Mouse (Mus musculus) left cerebral cortex, adult 11 months (tissue): Measurements from ENCODE around the gene Hist1h3b.

ENCODE experiments used
- DNase-seq: peaks from one replicate; pipeline ENCODE4 v3.0.0; 2022; ENCODE audit warnings: low spot score

Gene Hist1h3b

DNA sequence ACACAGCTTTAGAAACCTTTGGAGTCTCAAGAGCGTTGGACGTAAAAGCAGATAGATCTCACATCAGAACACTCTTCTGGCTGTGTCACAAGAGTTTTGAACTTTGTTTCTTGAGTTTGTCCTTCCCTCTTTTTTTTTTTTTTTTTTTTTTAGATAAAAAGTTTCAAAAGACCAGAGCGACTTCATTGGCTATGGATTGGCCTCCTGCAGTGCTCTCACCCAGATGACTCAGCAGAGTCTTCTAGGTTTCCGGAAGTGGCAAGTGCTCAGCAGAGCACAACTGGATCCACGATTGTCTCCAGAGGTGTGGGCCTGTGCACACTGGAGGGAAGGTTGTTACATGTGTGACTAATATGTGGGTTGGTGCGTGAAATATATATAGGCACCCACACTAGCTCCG lies 26.3 kb downstream of the Hist1h3b start:
- DNase-seq, result no peak

DNA sequence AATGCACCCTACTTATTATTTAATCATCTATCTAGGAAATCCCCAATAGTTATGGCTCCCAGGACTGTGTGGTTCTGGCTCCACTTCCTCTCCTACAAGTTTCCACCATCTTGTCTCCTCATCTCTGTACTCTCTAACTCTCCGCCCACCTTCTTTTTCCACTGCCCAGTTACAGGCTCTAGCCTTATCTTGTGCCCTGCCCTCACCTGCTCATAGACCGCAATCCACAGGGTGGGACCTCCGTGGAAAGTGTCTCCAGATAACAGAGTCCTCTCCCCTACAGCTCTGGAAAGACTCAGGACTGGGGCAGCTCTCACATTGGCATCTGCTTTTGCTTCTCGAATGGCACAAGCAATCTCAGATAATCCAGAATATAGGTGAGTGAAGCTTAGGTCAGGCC lies 27.0 kb downstream of the Hist1h3b start:
- DNase-seq, result no peak

DNA sequence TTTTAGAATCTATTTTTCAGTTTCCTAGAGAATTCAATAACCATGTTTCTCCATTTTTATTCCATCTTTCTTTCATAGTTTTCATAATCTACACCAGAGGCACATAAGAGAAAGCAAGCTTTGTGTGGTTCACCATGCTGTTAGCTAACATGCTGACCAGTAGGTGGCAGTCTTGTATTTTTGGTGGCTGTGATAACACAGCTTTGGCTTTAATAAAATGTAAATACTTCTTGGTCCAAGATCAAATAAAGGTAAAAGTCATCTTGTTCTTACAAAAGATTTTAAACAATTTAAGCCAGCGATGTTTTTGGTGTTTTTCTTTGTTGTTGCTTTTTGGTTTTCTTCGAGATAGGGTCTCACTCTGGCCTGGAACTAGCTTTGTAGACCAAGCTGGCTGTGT lies 40.5 kb downstream of the Hist1h3b start:
- DNase-seq, result peak; percentile 19

DNA sequence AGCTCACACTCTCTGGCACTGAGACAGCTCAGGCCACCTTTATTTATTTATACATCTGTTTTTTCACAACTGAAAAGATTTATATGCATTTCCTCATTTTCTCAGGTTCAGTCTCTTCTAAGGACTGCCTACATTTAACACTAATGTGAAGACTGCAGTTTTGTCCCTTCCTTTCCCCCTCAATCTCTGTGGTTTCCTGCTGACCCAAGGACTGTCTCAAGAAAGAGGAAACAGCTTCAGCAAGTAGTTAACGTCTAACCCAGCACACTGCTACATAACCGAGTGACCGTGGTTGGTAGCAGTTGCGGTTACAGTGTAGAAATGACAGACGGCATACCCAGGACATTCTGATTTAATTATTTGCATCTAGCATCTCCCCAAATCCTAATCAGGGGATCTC lies 47.3 kb downstream of the Hist1h3b start:
- no peak for DNase-seq
